Mouse (Mus musculus): ENCODE results near the gene Htra3. TPM values are rescaled to one million over a fixed set of nuclear protein-coding genes. Genes with fewer than 3 reads are reported as not detected.

Gene Htra3
- polyA plus RNA-seq, 1 experiment from 2014 or later: 5.9 TPM

DNA sequence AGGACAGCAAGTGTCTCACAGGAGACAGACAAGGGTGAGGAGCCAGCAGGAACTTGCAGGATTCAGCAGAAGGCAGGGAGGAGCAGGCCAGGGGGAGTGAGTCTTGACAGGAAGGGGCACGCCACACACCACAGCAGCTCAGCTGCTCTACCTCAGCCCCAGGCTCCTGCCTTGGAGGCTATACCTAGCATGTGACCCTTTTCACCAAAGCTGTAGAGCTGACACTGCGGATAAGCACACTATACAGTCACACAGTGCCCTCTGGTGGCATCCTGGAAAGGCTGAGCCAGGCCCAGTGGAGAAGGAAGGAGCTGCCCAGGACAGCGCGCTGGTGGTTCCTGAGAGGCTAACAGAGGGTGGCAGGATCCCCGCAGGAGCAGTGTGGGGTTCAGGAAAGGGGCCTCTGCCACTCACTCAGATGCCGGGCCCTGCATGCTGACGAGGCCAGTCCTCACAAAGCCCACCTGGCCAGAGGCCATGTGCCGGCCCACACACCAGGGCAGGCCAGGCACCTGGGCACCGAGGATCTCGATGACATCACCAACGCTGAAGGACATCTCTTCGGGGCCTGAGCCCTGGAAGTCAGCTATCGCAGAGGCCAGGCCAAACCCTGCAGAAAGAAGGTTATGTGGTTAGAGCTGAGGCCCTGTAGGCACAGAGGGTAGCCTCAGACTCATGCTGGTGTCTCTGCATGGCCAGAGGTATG lies 34.2 kb upstream of the Htra3 start:
- Histone ChIP-seq H3K4me3 (replicated peaks) (no peak overlapping the region), H3K36me3 (replicated peaks) (no peaks in the 10 kb centered on the region), H3K4me2 (no peak overlapping the region), H3K9me3 (no peaks in the 10 kb centered on the region), H3K27me3 (no peaks in the 10 kb centered on the region), H3K27ac (no peak overlapping the region), H3K4me1 (0 out of 2 replicates have a peak, but pooled peaks cover 4% of the 10 kb centered on the region), H3K9ac (no peak overlapping the region)
- 53% methylated on average over 13 of the region's 13 CpGs for WGBS
- peak; percentile 83 for ATAC-seq (ENCODE audit: low FRiP score)

GRCm38 (mm10) chr5:35712517-35712916 lies 32.9 kb upstream of the Htra3 start:
- WGBS: 68% methylated on average over 5 of the region's 5 CpGs
- no peaks in the 10 kb centered on the region for H3K36me3 ChIP-seq (replicated peaks)
- no peak overlapping the region for H3K4me3 ChIP-seq (replicated peaks)
- H3K27me3 ChIP-seq: no peaks in the 10 kb centered on the region
- H3K4me2 ChIP-seq: no peak overlapping the region
- no peak for ATAC-seq (ENCODE audit: low FRiP score)
- 0 out of 2 replicates have a peak, but pooled peaks cover 4% of the 10 kb centered on the region for H3K4me1 ChIP-seq
- H3K27ac ChIP-seq: no peak overlapping the region
- no peaks in the 10 kb centered on the region for H3K9me3 ChIP-seq
- H3K9ac ChIP-seq: no peak overlapping the region

DNA sequence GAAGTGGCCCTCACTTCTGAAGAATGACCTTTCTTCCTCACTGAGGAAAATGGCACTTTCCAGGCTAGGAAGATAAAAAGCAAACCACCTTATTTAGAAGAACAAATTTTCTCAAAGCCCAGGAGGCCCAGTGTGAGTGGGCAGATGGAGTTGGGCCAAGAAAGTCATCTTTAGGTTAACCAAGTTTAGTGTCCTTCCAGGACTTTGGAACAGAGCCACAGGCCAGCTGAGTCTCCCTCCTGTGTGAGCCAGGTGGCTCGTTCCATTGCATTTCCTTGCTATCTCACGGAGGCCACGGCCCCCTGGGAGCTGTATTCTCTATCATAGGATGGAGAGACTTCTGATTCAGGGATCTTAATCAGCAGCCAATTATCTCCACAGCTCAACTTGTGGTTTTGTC lies 31.3 kb upstream of the Htra3 start:
- WGBS: 65% methylated on average over 3 of the region's 3 CpGs
- no peak overlapping the region for H3K4me3 ChIP-seq (replicated peaks)
- H3K27ac ChIP-seq: no peak overlapping the region
- 0 out of 2 replicates have a peak, but pooled peaks cover 4% of the 10 kb centered on the region for H3K4me1 ChIP-seq
- no peaks in the 10 kb centered on the region for H3K27me3 ChIP-seq
- H3K9me3 ChIP-seq: no peaks in the 10 kb centered on the region
- no peaks in the 10 kb centered on the region for H3K36me3 ChIP-seq (replicated peaks)
- no peak overlapping the region for H3K4me2 ChIP-seq
- no peak overlapping the region for H3K9ac ChIP-seq
- ATAC-seq (ENCODE audit: low FRiP score): no peak

DNA sequence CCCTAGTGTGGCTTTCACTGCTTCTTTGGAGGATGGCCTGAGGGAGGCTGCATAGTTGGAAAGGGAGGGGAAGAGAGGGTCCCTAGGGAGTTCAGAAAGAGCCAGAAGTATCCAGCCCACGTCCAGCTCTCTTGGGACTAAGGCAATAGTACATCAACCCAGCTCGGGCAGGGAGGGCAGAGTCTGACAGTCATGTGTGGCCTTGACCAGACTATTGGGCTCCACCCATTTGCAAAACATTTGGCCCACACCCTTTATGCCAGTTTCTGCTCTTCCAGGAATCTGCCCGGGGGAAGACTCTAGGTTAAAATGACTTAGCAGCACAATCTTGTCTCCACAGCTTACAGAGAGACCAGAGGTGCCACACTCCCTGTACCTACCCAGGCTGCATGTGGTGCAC lies 30.9 kb upstream of the Htra3 start:
- H3K9ac ChIP-seq: no peak overlapping the region
- no peak overlapping the region for H3K4me2 ChIP-seq
- H3K27ac ChIP-seq: no peak overlapping the region
- no peak overlapping the region for H3K4me3 ChIP-seq (replicated peaks)
- no peaks in the 10 kb centered on the region for H3K36me3 ChIP-seq (replicated peaks)
- H3K9me3 ChIP-seq: no peaks in the 10 kb centered on the region
- H3K27me3 ChIP-seq: no peaks in the 10 kb centered on the region
- 0 out of 2 replicates have a peak, but pooled peaks cover 4% of the 10 kb centered on the region for H3K4me1 ChIP-seq
- 74% methylated on average over 3 of the region's 3 CpGs for WGBS
- no peak for ATAC-seq (ENCODE audit: low FRiP score)

- no peak overlapping the region for H3K4me2 ChIP-seq
- no peak overlapping the region for H3K9ac ChIP-seq
- H3K27ac ChIP-seq: no peak overlapping the region
- H3K4me3 ChIP-seq (replicated peaks): no peak overlapping the region
- no peaks in the 10 kb centered on the region for H3K36me3 ChIP-seq (replicated peaks)
- 87% methylated on average over 3 of the region's 3 CpGs for WGBS
- H3K4me1 ChIP-seq: 0 out of 2 replicates have a peak, but pooled peaks cover 4% of the 10 kb centered on the region
- H3K27me3 ChIP-seq: peaks cover 3% of the 10 kb centered on the region; the same call in 1 of the 2 replicates
- no peak for ATAC-seq (ENCODE audit: low FRiP score)
- H3K9me3 ChIP-seq: no peaks in the 10 kb centered on the region
Measured at GRCm38 (mm10) chr5:35705411-35705810, 25.8 kb upstream of the Htra3 start.

DNA sequence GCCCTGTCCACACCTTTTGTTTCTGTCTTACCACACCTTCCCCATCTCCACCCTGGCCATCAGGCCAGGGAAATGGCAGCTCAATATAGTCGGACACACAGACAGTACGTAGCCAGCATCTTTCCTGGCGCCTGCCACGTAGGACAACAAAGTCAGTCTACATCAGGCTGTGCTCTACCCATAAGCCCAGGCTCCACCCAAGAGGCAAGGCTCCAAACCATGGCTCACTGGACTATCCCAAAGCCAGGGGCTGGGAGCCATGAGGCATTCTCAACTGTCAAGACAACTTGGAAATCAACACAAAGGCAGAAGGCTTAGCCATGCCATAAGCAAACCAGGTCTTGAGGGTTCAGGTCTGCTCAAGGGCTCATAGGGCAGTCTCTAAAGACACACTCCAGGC lies 24.2 kb upstream of the Htra3 start:
- ATAC-seq (ENCODE audit: low FRiP score): no peak
- 93% methylated on average over 4 of the region's 4 CpGs for WGBS
- Histone ChIP-seq H3K9ac (no peak overlapping the region), H3K4me3 (replicated peaks) (no peak overlapping the region), H3K36me3 (replicated peaks) (no peaks in the 10 kb centered on the region), H3K9me3 (no peaks in the 10 kb centered on the region), H3K4me1 (no peaks in the 10 kb centered on the region), H3K27me3 (peaks cover 3% of the 10 kb centered on the region; the same call in 1 of the 2 replicates), H3K4me2 (no peak overlapping the region), H3K27ac (no peak overlapping the region)

GRCm38 (mm10) chr5:35703183-35703582 lies 23.6 kb upstream of the Htra3 start:
- 91% methylated on average over 8 of the region's 8 CpGs for WGBS
- no peak overlapping the region for H3K4me2 ChIP-seq
- no peak overlapping the region for H3K9ac ChIP-seq
- no peak overlapping the region for H3K27ac ChIP-seq
- no peaks in the 10 kb centered on the region for H3K36me3 ChIP-seq (replicated peaks)
- ATAC-seq (ENCODE audit: low FRiP score): no peak
- H3K4me1 ChIP-seq: no peaks in the 10 kb centered on the region
- peaks cover 3% of the 10 kb centered on the region; the same call in 1 of the 2 replicates for H3K27me3 ChIP-seq
- H3K9me3 ChIP-seq: no peaks in the 10 kb centered on the region
- H3K4me3 ChIP-seq (replicated peaks): no peak overlapping the region

- Histone ChIP-seq H3K4me2 (no peak overlapping the region), H3K9ac (no peak overlapping the region), H3K9me3 (no peaks in the 10 kb centered on the region), H3K27me3 (peaks cover 3% of the 10 kb centered on the region; the same call in 1 of the 2 replicates), H3K36me3 (replicated peaks) (no peaks in the 10 kb centered on the region), H3K4me1 (no peaks in the 10 kb centered on the region), H3K27ac (no peak overlapping the region), H3K4me3 (replicated peaks) (no peak overlapping the region)
- ATAC-seq (ENCODE audit: low FRiP score): no peak
- WGBS: 82% methylated on average over 4 of the region's 4 CpGs
Measured at GRCm38 (mm10) chr5:35702582-35703140, 23.1 kb upstream of the Htra3 start.

DNA sequence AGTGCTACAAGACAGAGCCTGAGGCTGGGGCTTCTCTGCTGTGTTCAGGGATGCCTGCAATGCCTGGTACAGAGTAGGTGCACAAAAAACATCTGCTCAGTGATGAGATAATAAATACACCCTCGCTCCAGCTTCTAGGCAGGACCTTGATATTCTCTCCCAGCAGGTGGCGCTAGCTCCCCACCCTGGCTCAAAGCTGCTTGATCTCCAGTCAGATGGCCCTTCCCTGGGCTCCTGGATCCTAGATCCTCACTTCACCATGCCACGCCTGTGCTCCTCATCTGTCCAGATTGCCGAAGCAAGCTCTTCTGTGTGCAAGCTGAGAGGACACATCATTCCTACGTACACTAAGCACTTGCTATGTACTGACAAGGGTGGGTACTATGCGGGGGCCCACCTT lies 21.5 kb upstream of the Htra3 start:
- H3K9me3 ChIP-seq: no peaks in the 10 kb centered on the region
- 46% methylated on average over 6 of the region's 6 CpGs for WGBS
- no peak overlapping the region for H3K27ac ChIP-seq
- H3K36me3 ChIP-seq (replicated peaks): no peaks in the 10 kb centered on the region
- ATAC-seq (ENCODE audit: low FRiP score): no peak
- H3K4me3 ChIP-seq (replicated peaks): no peak overlapping the region
- no peak overlapping the region for H3K9ac ChIP-seq
- no peak overlapping the region for H3K4me2 ChIP-seq
- peaks cover 2% of the 10 kb centered on the region for H3K4me1 ChIP-seq
- peaks cover 3% of the 10 kb centered on the region; the same call in 1 of the 2 replicates for H3K27me3 ChIP-seq

- H3K9me3 ChIP-seq: no peaks in the 10 kb centered on the region
- no peak overlapping the region for H3K4me2 ChIP-seq
- H3K4me3 ChIP-seq (replicated peaks): no peak overlapping the region
- H3K27me3 ChIP-seq: no peaks in the 10 kb centered on the region
- 0 out of 2 replicates have a peak, but pooled peaks have one; percentile 44 for ATAC-seq (ENCODE audit: low FRiP score)
- no peak overlapping the region for H3K9ac ChIP-seq
- H3K36me3 ChIP-seq (replicated peaks): no peaks in the 10 kb centered on the region
- H3K27ac ChIP-seq: no peak overlapping the region
- H3K4me1 ChIP-seq: peaks cover 7% of the 10 kb centered on the region
- WGBS: 15% methylated on average over 5 of the region's 5 CpGs
Measured at GRCm38 (mm10) chr5:35695815-35696214, 16.2 kb upstream of the Htra3 start.

DNA sequence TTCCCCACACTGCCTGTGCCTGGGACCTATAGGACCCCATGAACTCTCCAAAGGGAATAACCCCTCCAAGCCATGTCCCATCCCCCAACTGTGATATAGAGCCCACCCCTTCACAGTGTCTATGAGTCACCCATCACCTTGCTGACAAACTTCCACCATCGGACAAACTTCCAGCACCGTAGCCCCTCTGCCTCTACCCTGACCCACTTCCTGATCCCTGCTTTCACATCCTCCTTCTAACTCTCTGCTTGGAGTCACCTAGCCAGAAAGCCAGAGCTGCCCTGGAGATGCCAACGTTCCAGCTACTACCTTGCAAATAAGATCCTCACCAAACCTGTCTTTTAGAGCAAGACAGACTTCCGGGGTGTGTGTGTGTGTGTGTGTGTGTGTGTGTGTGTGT lies 14.1 kb upstream of the Htra3 start:
- no peaks in the 10 kb centered on the region for H3K9me3 ChIP-seq
- no peak overlapping the region for H3K4me2 ChIP-seq
- WGBS: 75% methylated on average over 4 of the region's 4 CpGs
- no peak for ATAC-seq (ENCODE audit: low FRiP score)
- H3K36me3 ChIP-seq (replicated peaks): no peaks in the 10 kb centered on the region
- no peak overlapping the region for H3K4me3 ChIP-seq (replicated peaks)
- no peaks in the 10 kb centered on the region for H3K27me3 ChIP-seq
- peaks cover 7% of the 10 kb centered on the region for H3K4me1 ChIP-seq
- H3K27ac ChIP-seq: no peak overlapping the region
- H3K9ac ChIP-seq: no peak overlapping the region

- no peak overlapping the region for H3K4me3 ChIP-seq (replicated peaks)
- H3K27ac ChIP-seq: no peak overlapping the region
- 80% methylated on average over 11 of the region's 11 CpGs for WGBS
Measured at GRCm38 (mm10) chr5:35691246-35691645, 11.7 kb upstream of the Htra3 start.

More at GRCm38 (mm10) chr5:35691246-35691645, 11.7 kb upstream of the Htra3 start:
- H3K4me2 ChIP-seq: no peak overlapping the region
- no peaks in the 10 kb centered on the region for H3K36me3 ChIP-seq (replicated peaks)
- no peaks in the 10 kb centered on the region for H3K27me3 ChIP-seq
- no peak for ATAC-seq (ENCODE audit: low FRiP score)
- peaks cover 11% of the 10 kb centered on the region for H3K4me1 ChIP-seq
- H3K9me3 ChIP-seq: no peaks in the 10 kb centered on the region
- H3K9ac ChIP-seq: 0 out of 2 replicates have a peak overlapping the region, but pooled peaks have one; percentile 0
